Comparison of ENCODE assay signal across 24 mouse cellular contexts in the genomic region with DNA sequence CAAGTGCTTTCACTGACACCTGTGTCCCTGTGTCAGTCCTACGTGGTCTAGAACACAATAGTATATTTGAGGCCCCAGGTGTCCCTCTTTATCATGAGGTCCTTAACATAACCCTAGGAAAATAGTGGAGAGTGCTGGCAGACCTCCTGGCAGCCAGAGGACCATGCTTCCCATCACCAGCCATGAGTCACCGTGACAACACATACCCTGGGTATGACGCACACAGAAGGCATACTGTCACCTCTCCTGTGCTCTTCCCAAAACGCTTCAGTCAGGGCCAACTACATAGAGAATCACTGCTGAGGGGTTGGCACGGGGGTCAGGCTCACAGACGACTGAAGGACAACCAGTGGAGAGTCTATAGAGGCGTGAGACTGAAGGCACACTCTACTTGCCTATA. TPM values are rescaled to one million over a fixed set of nuclear protein-coding genes. Genes with fewer than 3 reads are reported as not detected.
A peak's percentile ranks its signal among the peaks of the same experiment; 100 is the strongest.
DNase-seq lines count a peak whose midpoint lies in the region; ATAC-seq and TF ChIP-seq lines count a peak whose summit lies in the region.
"Had no signal": no experiment of that assay in that cellular context is flagged by ENCODE, and none has a peak within 500 bp of the region (broad histone marks: within the 10 kb centered on the region; RNA-seq: fewer than 3 reads in every experiment).

No protein-coding gene starts in this region.

- no peak overlapping the region for H3K4me3 ChIP-seq in lung, adult 2 months (replicated peaks; ENCODE audit: extremely low read depth, low read depth, low read length)
- H3K4me3 ChIP-seq: embryonic facial prominence, embryonic 10.5 days; erythroblast, embryonic 14.5 days; forebrain, embryonic 10.5 days; forebrain, embryonic 15.5 days; heart, embryonic 10.5 days; heart, embryonic 15.5 days; hindbrain, embryonic 10.5 days; intestine, embryonic 15.5 days had no signal

- H3K4me1 ChIP-seq in lung, adult 2 months (ENCODE audit: control insufficient read depth, insufficient read depth, low read length) = no peaks in the 10 kb centered on the region

- no peak for TF ChIP-seq CTCF in lung, adult 2 months (IDR thresholded peaks at IDR 0.05; ENCODE audit: insufficient read depth, low read length)

- ATAC-seq in megakaryocyte, adult 5-6 weeks (ENCODE audit: poor library complexity, severe bottlenecking) = no peak
- ATAC-seq: forebrain, embryonic 15.5 days; intestine, embryonic 15.5 days had no signal

- no peak for TF ChIP-seq POLR2A in lung, adult 2 months (IDR thresholded peaks at IDR 0.05; ENCODE audit: borderline replicate concordance, extremely low read depth, low read depth, low read length)

- DNase-seq in 3134 (ENCODE audit: extremely low read depth, insufficient read length, low spot score) (peak; percentile 51), 3T3-L1 (ENCODE audit: low read depth, low spot score) (peak; percentile 82)
- peak; percentile 84 for DNase-seq in adrenal gland, adult 2 months
- peak; percentile 54 for DNase-seq in adrenal gland, postnatal 25 days
- no peak for DNase-seq in layer of hippocampus, postnatal 14 days (ENCODE audit: low spot score in 2 of 2)
- no peak for DNase-seq in lung, adult 2 months
- DNase-seq: cerebellum, adult 2 months; cerebellum, postnatal 10 days; gastrocnemius, postnatal 10 days; heart, adult 18-20 months; kidney, adult 18-20 months had no signal

- 72% methylated on average over 7 of the region's 7 CpGs for WGBS in lung, adult 2 months

RNA-seq across cellular contexts. Expression of a gene that starts 4.7 kb away (rescaled TPM):
- 10 to 100 TPM; 50.9 to 70.8 TPM for total RNA-seq in adrenal gland, adult 2 months (2021)
- polyA plus RNA-seq in adrenal gland, adult 2 months (2012; rRNA removed) = 52.6 and 65.2 TPM in 2 replicates
- total RNA-seq in adrenal gland, postnatal 25 days (2021) = 45.7 and 60.4 TPM in 2 replicates
- total RNA-seq in layer of hippocampus, postnatal 14 days (2021) = 10 to 100 TPM; 42.4 to 45.7 TPM
- 3.9 and 5.0 TPM in 2 replicates for total RNA-seq in megakaryocyte, adult 5-6 weeks (2015)
- total RNA-seq in megakaryocyte, adult 5-6 weeks (2017) = 10.8 and 11.1 TPM in 2 replicates
- 29.1 and 36.4 TPM in 2 replicates for polyA plus RNA-seq in lung, adult 2 months (2012; rRNA removed)

RNA-seq across cellular contexts. Expression of a gene that starts 9.0 kb away (rescaled TPM):
- 1 to 10 TPM in 1 of 2 experiments, under 1 TPM in 1; 0.58 to 3.8 TPM for total RNA-seq in adrenal gland, adult 2 months (2021)
- polyA plus RNA-seq in adrenal gland, adult 2 months (2012; rRNA removed) = 1.1 and 1.8 TPM in 2 replicates
- 0.46 and 0.76 TPM in 2 replicates for total RNA-seq in adrenal gland, postnatal 25 days (2021)
- 1 to 10 TPM in 1 of 2 experiments, under 1 TPM in 1; 0.45 to 1.4 TPM for total RNA-seq in layer of hippocampus, postnatal 14 days (2021)
- not detected in 2 replicates for total RNA-seq in megakaryocyte, adult 5-6 weeks (2015)
- total RNA-seq in megakaryocyte, adult 5-6 weeks (2017) = not detected in 2 replicates
- 79.3 and 94.3 TPM in 2 replicates for polyA plus RNA-seq in lung, adult 2 months (2012; rRNA removed)
- total RNA-seq: CH12.LX had no signal
- polyA plus RNA-seq: erythroblast, embryonic 14.5 days had no signal

RNA-seq across cellular contexts. Expression of a gene that starts 18.8 kb away (rescaled TPM):
- 1 to 10 TPM; 8.0 to 8.5 TPM for total RNA-seq in adrenal gland, adult 2 months (2021)
- 19.3 and 20.7 TPM in 2 replicates for polyA plus RNA-seq in adrenal gland, adult 2 months (2012; rRNA removed)
- 9.4 and 12.4 TPM in 2 replicates for total RNA-seq in adrenal gland, postnatal 25 days (2021)
- 10 to 100 TPM; 19.4 to 22.7 TPM for total RNA-seq in layer of hippocampus, postnatal 14 days (2021)
- total RNA-seq in megakaryocyte, adult 5-6 weeks (2015) = 4.4 and 6.1 TPM in 2 replicates
- total RNA-seq in megakaryocyte, adult 5-6 weeks (2017) = 6.2 and 8.6 TPM in 2 replicates
- 20.3 and 23.1 TPM in 2 replicates for polyA plus RNA-seq in lung, adult 2 months (2012; rRNA removed)

RNA-seq across cellular contexts. Expression of a gene that starts 18.9 kb away (rescaled TPM):
- total RNA-seq in adrenal gland, adult 2 months (2021) = not detected
- polyA plus RNA-seq in adrenal gland, adult 2 months (2012; rRNA removed) = not detected in 2 replicates
- total RNA-seq in adrenal gland, postnatal 25 days (2021) = not detected in 2 replicates
- 1 to 10 TPM; 1.5 to 2.8 TPM for total RNA-seq in layer of hippocampus, postnatal 14 days (2021)
- total RNA-seq in megakaryocyte, adult 5-6 weeks (2015) = not detected in 2 replicates
- total RNA-seq in megakaryocyte, adult 5-6 weeks (2017) = not detected in 2 replicates
- polyA plus RNA-seq in lung, adult 2 months (2012; rRNA removed) = not detected in 2 replicates
- total RNA-seq: CH12.LX; gastrocnemius, postnatal 10 days; heart, postnatal 25 days had no signal
- polyA plus RNA-seq: cerebellum, adult 2 months; embryonic facial prominence, embryonic 10.5 days; embryonic facial prominence, embryonic 14.5 days; erythroblast, embryonic 14.5 days; forebrain, embryonic 10.5 days; forebrain, embryonic 15.5 days; heart, embryonic 10.5 days; heart, embryonic 15.5 days; hindbrain, embryonic 10.5 days; hindbrain, embryonic 14.5 days; intestine, embryonic 15.5 days had no signal

RNA-seq across cellular contexts. Expression of a gene that starts 27.0 kb away (rescaled TPM):
- 10 to 100 TPM; 73.9 to 90.9 TPM for total RNA-seq in adrenal gland, adult 2 months (2021)
- 157 and 159 TPM in 2 replicates for polyA plus RNA-seq in adrenal gland, adult 2 months (2012; rRNA removed)
- total RNA-seq in adrenal gland, postnatal 25 days (2021) = 75.1 and 75.8 TPM in 2 replicates
- 10 to 100 TPM; 57.0 to 58.0 TPM for total RNA-seq in layer of hippocampus, postnatal 14 days (2021)
- total RNA-seq in megakaryocyte, adult 5-6 weeks (2015) = 85.2 and 95.7 TPM in 2 replicates
- total RNA-seq in megakaryocyte, adult 5-6 weeks (2017) = 29.7 and 42.0 TPM in 2 replicates
- 176 and 180 TPM in 2 replicates for polyA plus RNA-seq in lung, adult 2 months (2012; rRNA removed)

Comparison
In these comparisons a context has a peak if more than half of its experiments do, and no peak if none do; other contexts are left out.
1. DNase-seq: peak in 3134 (single experiment), 3T3-L1 (single experiment), adrenal gland, adult 2 months (single experiment) and adrenal gland, postnatal 25 days (single experiment); none in layer of hippocampus, postnatal 14 days (0 of 2) and lung, adult 2 months (single experiment).